ENCODE assay signal across 8 mouse cellular contexts in genomic region chr3:104616155-104616554, GRCm38 (mm10). TPM values are rescaled to one million over a fixed set of nuclear protein-coding genes. Genes with fewer than 3 reads are reported as not detected.
DNase-seq lines count a peak whose midpoint lies in the region; ATAC-seq lines count a peak whose summit lies in the region.

No protein-coding gene starts in this region.

- no peaks in the 10 kb centered on the region for H3K27me3 ChIP-seq in intestine, embryonic 16.5 days (replicated peaks; ENCODE audit: control insufficient read depth, insufficient read depth, low read length)
- H3K27me3 ChIP-seq in hindbrain, embryonic 14.5 days (ENCODE audit: control insufficient read depth, insufficient read depth, low read length): no peaks in the 10 kb centered on the region

- ATAC-seq in intestine, embryonic 16.5 days: peak; percentile 75
- ATAC-seq in hindbrain, embryonic 14.5 days (ENCODE audit: low FRiP score): no peak

- H3K9me3 ChIP-seq in intestine, embryonic 16.5 days (ENCODE audit: control insufficient read depth, low read length): no peaks in the 10 kb centered on the region
- no peaks in the 10 kb centered on the region for H3K9me3 ChIP-seq in hindbrain, embryonic 14.5 days (ENCODE audit: control insufficient read depth, low read length)

- 25% methylated on average over 8 of the region's 8 CpGs for WGBS in intestine, embryonic 16.5 days
- WGBS in hindbrain, embryonic 14.5 days: 57% methylated on average over 8 of the region's 8 CpGs

- H3K4me1 ChIP-seq in intestine, embryonic 16.5 days (ENCODE audit: control insufficient read depth, insufficient read depth, low read length): peaks cover 15% of the 10 kb centered on the region
- H3K4me1 ChIP-seq in hindbrain, embryonic 14.5 days (replicated peaks; ENCODE audit: control insufficient read depth, insufficient read depth, low read length): no peaks in the 10 kb centered on the region

- no peaks in the 10 kb centered on the region for H3K36me3 ChIP-seq in intestine, embryonic 16.5 days (ENCODE audit: control insufficient read depth, insufficient read depth, low read length)
- no peaks in the 10 kb centered on the region for H3K36me3 ChIP-seq in hindbrain, embryonic 14.5 days (replicated peaks; ENCODE audit: control insufficient read depth, insufficient read depth)

- H3K4me3 ChIP-seq in intestine, embryonic 16.5 days (ENCODE audit: low read length): no peak overlapping the region
- no peak overlapping the region for H3K4me3 ChIP-seq in hindbrain, embryonic 14.5 days (replicated peaks; ENCODE audit: low read length)

- no peak overlapping the region; the same call in 1 of the 2 replicates for H3K4me2 ChIP-seq in intestine, embryonic 16.5 days (ENCODE audit: low read depth, low read length)
- no peak overlapping the region; the same call in 1 of the 2 replicates for H3K4me2 ChIP-seq in hindbrain, embryonic 14.5 days (replicated peaks)

- no peak overlapping the region for H3K27ac ChIP-seq in intestine, embryonic 16.5 days (ENCODE audit: low read length)
- no peak overlapping the region for H3K27ac ChIP-seq in hindbrain, embryonic 14.5 days

- DNase-seq in kidney, postnatal 4 days: peak; percentile 24 to 41
- DNase-seq in kidney, adult 11 months: no peak
- peak; percentile 27 for DNase-seq in NIH3T3 (ENCODE audit: low read depth)
- DNase-seq in right cerebral cortex, postnatal 10 days (ENCODE audit: low spot score in 2 of 2): peak; percentile 54 to 64
- DNase-seq in ovary, postnatal 14 days (ENCODE audit: low spot score): no peak
- no peak for DNase-seq in cerebellum, postnatal 4 days (ENCODE audit: low spot score in 2 of 2)
- no peak for DNase-seq in hindbrain, embryonic 14.5 days (ENCODE audit: low spot score)

- no peak overlapping the region for H3K9ac ChIP-seq in intestine, embryonic 16.5 days (ENCODE audit: low read depth, low read length)
- H3K9ac ChIP-seq in hindbrain, embryonic 14.5 days: no peak overlapping the region

RNA-seq across cellular contexts. Expression of gene Slc16a1, which starts 22.3 kb away (rescaled TPM):
- polyA plus RNA-seq in intestine, embryonic 16.5 days (2015; fragmentation: Nextera tagmentation; extraction: Ambion mirVana): 48.3 and 48.8 TPM in 2 replicates
- 10.0 and 12.3 TPM in 2 replicates for polyA plus RNA-seq in hindbrain, embryonic 14.5 days (2014; fragmentation: Nextera tagmentation; extraction: Ambion mirVana)

Comparison
In these comparisons a context has a peak if more than half of its experiments do, and no peak if none do; other contexts are left out.
1. DNase-seq: peak in kidney, postnatal 4 days (2 of 2), NIH3T3 (single experiment) and right cerebral cortex, postnatal 10 days (2 of 2); none in kidney, adult 11 months (single experiment), ovary, postnatal 14 days (single experiment), cerebellum, postnatal 4 days (0 of 2) and hindbrain, embryonic 14.5 days (single experiment).